Mouse (Mus musculus): Measurements from ENCODE around the gene Reg4. TPM values are rescaled to one million over a fixed set of nuclear protein-coding genes. Genes with fewer than 3 reads are reported as not detected.

The Reg4 gene
- total and polyA plus RNA-seq, 2 experiments from 2014 or later: not detected

- H3K4me3 ChIP-seq (ENCODE audit: low read depth, low read length): no peak overlapping the region
- ATAC-seq (ENCODE audit: insufficient read depth, low read depth): no peak
- no peak overlapping the region for H3K9ac ChIP-seq (replicated peaks; ENCODE audit: low read depth, low read length)
- no peaks in the 10 kb centered on the region for H3K4me1 ChIP-seq (ENCODE audit: control insufficient read depth, insufficient read depth)
- no peak overlapping the region for H3K27ac ChIP-seq (ENCODE audit: low read depth)
- H3K4me2 ChIP-seq (ENCODE audit: low read depth, low read length): no peak overlapping the region
- no peaks in the 10 kb centered on the region for H3K36me3 ChIP-seq (replicated peaks; ENCODE audit: control insufficient read depth, insufficient read depth, low read length)
- H3K27me3 ChIP-seq (ENCODE audit: control insufficient read depth, insufficient read depth, low read length): no peaks in the 10 kb centered on the region
- DNase-seq (ENCODE audit: low spot score): no peak
- 47% methylated on average over 7 of the region's 7 CpGs for WGBS
- TF ChIP-seq EP300 (IDR thresholded peaks at IDR 0.05; ENCODE audit: low read depth) (no peak), CTCF (IDR thresholded peaks at IDR 0.05; ENCODE audit: low read depth) (no peak)
- H3K9me3 ChIP-seq (replicated peaks; ENCODE audit: control insufficient read depth, low read length): no peaks in the 10 kb centered on the region
These were observed 25.2 kb downstream of the Reg4 start for GRCm38 (mm10) chr3:98246985-98247751.

GRCm38 (mm10) chr3:98249378-98249777 lies 27.4 kb downstream of the Reg4 start:
- H3K4me3 ChIP-seq (ENCODE audit: low read depth, low read length): no peak overlapping the region
- H3K36me3 ChIP-seq (replicated peaks; ENCODE audit: control insufficient read depth, insufficient read depth, low read length): no peaks in the 10 kb centered on the region
- no peaks in the 10 kb centered on the region for H3K9me3 ChIP-seq (replicated peaks; ENCODE audit: control insufficient read depth, low read length)
- DNase-seq (ENCODE audit: low spot score) (no peak), ATAC-seq (ENCODE audit: insufficient read depth, low read depth) (no peak)
- H3K27ac ChIP-seq (ENCODE audit: low read depth): no peak overlapping the region
- H3K4me1 ChIP-seq (ENCODE audit: control insufficient read depth, insufficient read depth): no peaks in the 10 kb centered on the region
- WGBS: 88% methylated on average over 2 of the region's 2 CpGs
- no peak overlapping the region for H3K9ac ChIP-seq (replicated peaks; ENCODE audit: low read depth, low read length)
- H3K4me2 ChIP-seq (ENCODE audit: low read depth, low read length): no peak overlapping the region
- no peak for TF ChIP-seq CTCF (IDR thresholded peaks at IDR 0.05; ENCODE audit: low read depth)
- no peaks in the 10 kb centered on the region for H3K27me3 ChIP-seq (ENCODE audit: control insufficient read depth, insufficient read depth, low read length)

DNA sequence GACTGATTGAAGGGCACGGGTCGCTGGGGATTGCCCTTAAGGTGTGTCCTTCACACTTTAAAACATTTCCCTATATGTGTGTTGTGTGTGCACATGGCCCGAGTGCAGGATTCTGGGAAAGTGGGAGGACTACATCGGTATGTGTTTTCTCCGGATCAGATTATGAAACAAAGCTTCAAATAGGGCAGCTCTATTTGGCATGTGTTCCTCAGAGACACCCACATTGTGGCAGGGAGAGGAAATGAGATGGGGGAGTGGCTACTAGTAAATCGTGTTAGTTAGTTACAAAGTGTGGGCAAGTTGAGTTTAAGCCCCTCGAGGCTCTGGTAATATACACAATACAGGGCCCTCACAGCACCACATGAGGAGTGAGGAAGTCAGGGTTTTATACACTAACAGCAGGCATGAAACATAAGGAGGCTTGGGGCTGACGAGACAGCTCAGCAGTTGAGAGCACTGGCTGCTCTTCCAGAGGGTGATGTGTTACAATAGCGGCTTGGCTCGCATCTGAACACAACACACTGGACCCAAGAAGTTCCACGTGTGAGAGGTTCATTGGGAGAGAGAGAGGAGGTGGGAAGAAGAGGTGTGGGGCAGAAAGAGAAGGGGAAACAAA lies 28.0 kb downstream of the Reg4 start:
- no peak for DNase-seq (ENCODE audit: low spot score)
- Histone ChIP-seq H3K4me3 (ENCODE audit: low read depth, low read length) (no peak overlapping the region), H3K27ac (ENCODE audit: low read depth) (no peak overlapping the region), H3K4me1 (ENCODE audit: control insufficient read depth, insufficient read depth) (no peaks in the 10 kb centered on the region), H3K9me3 (replicated peaks; ENCODE audit: control insufficient read depth, low read length) (no peaks in the 10 kb centered on the region), H3K4me2 (ENCODE audit: low read depth, low read length) (no peak overlapping the region), H3K27me3 (ENCODE audit: control insufficient read depth, insufficient read depth, low read length) (no peaks in the 10 kb centered on the region), H3K36me3 (replicated peaks; ENCODE audit: control insufficient read depth, insufficient read depth, low read length) (no peaks in the 10 kb centered on the region), H3K9ac (replicated peaks; ENCODE audit: low read depth, low read length) (no peak overlapping the region)
- ATAC-seq (ENCODE audit: insufficient read depth, low read depth): no peak
- no peak for TF ChIP-seq EP300 (IDR thresholded peaks at IDR 0.05; ENCODE audit: low read depth)
- TF ChIP-seq CTCF (IDR thresholded peaks at IDR 0.05; ENCODE audit: low read depth): no peak
- 78% methylated on average over 11 of the region's 11 CpGs for WGBS

GRCm38 (mm10) chr3:98254059-98254458 lies 32.1 kb downstream of the Reg4 start:
- no peaks in the 10 kb centered on the region for H3K9me3 ChIP-seq (replicated peaks; ENCODE audit: control insufficient read depth, low read length)
- WGBS: 80% methylated on average over 3 of the region's 3 CpGs
- no peak for DNase-seq (ENCODE audit: low spot score)
- no peak for TF ChIP-seq EP300 (IDR thresholded peaks at IDR 0.05; ENCODE audit: low read depth)
- no peak for TF ChIP-seq CTCF (IDR thresholded peaks at IDR 0.05; ENCODE audit: low read depth)
- H3K9ac ChIP-seq (replicated peaks; ENCODE audit: low read depth, low read length): no peak overlapping the region
- no peak for ATAC-seq (ENCODE audit: insufficient read depth, low read depth)
- no peaks in the 10 kb centered on the region for H3K27me3 ChIP-seq (ENCODE audit: control insufficient read depth, insufficient read depth, low read length)
- no peaks in the 10 kb centered on the region for H3K36me3 ChIP-seq (replicated peaks; ENCODE audit: control insufficient read depth, insufficient read depth, low read length)
- no peak overlapping the region for H3K27ac ChIP-seq (ENCODE audit: low read depth)
- no peak overlapping the region for H3K4me3 ChIP-seq (ENCODE audit: low read depth, low read length)
- no peaks in the 10 kb centered on the region for H3K4me1 ChIP-seq (ENCODE audit: control insufficient read depth, insufficient read depth)
- H3K4me2 ChIP-seq (ENCODE audit: low read depth, low read length): no peak overlapping the region

- H3K36me3 ChIP-seq (replicated peaks; ENCODE audit: control insufficient read depth, insufficient read depth, low read length): no peaks in the 10 kb centered on the region
- DNase-seq (ENCODE audit: low spot score) (no peak), ATAC-seq (ENCODE audit: insufficient read depth, low read depth) (no peak)
- WGBS: 79% methylated on average over 8 of the region's 8 CpGs
- H3K9me3 ChIP-seq (replicated peaks; ENCODE audit: control insufficient read depth, low read length): no peaks in the 10 kb centered on the region
- no peak for TF ChIP-seq CTCF (IDR thresholded peaks at IDR 0.05; ENCODE audit: low read depth)
- no peaks in the 10 kb centered on the region for H3K4me1 ChIP-seq (ENCODE audit: control insufficient read depth, insufficient read depth)
- no peak overlapping the region for H3K4me2 ChIP-seq (ENCODE audit: low read depth, low read length)
- no peak overlapping the region for H3K4me3 ChIP-seq (ENCODE audit: low read depth, low read length)
- no peak overlapping the region for H3K9ac ChIP-seq (replicated peaks; ENCODE audit: low read depth, low read length)
- no peak overlapping the region for H3K27ac ChIP-seq (ENCODE audit: low read depth)
- H3K27me3 ChIP-seq (ENCODE audit: control insufficient read depth, insufficient read depth, low read length): no peaks in the 10 kb centered on the region
These were observed 33.0 kb downstream of the Reg4 start for GRCm38 (mm10) chr3:98254656-98255583.

Measured in heart, postnatal 0 days (tissue).